26 mouse cellular contexts compared by ENCODE assay signal in genomic region chr17:28131156-28131555, GRCm38 (mm10). TPM values are rescaled to one million over a fixed set of nuclear protein-coding genes. Genes with fewer than 3 reads are reported as not detected.
A peak's percentile ranks its signal among the peaks of the same experiment; 100 is the strongest.
DNase-seq lines count a peak whose midpoint lies in the region; ATAC-seq and TF ChIP-seq lines count a peak whose summit lies in the region.
"Had no signal": no experiment of that assay in that cellular context is flagged by ENCODE, and none has a peak within 500 bp of the region (broad histone marks: within the 10 kb centered on the region; RNA-seq: fewer than 3 reads in every experiment).

No protein-coding gene starts in this region.

- no peak overlapping the region for H3K9ac ChIP-seq in heart, embryonic 14.5 days (ENCODE audit: low read length)
- no peak overlapping the region for H3K9ac ChIP-seq in heart, embryonic 11.5 days (ENCODE audit: low read depth, low read length)
- no peak overlapping the region for H3K9ac ChIP-seq in midbrain, embryonic 13.5 days (replicated peaks)
- H3K9ac ChIP-seq in midbrain, embryonic 16.5 days (ENCODE audit: low read depth, low read length), result no peak overlapping the region
- 0 out of 2 replicates have a peak overlapping the region, but pooled peaks have one; percentile 31 for H3K9ac ChIP-seq in limb, embryonic 12.5 days (replicated peaks)
- H3K9ac ChIP-seq: forebrain, embryonic 13.5 days; hindbrain, embryonic 14.5 days; intestine, embryonic 15.5 days; liver, postnatal 0 days; stomach, embryonic 15.5 days had no signal

- peaks cover 2 to 3% of the 10 kb centered on the region in 2 experiments for H3K4me1 ChIP-seq in heart, embryonic 14.5 days (ENCODE audit: control insufficient read depth in 2 of 2, insufficient read depth in 2 of 2, low read length in 2 of 2)
- peaks cover 2% of the 10 kb centered on the region for H3K4me1 ChIP-seq in heart, embryonic 11.5 days (ENCODE audit: control insufficient read depth, insufficient read depth, low read length)
- H3K4me1 ChIP-seq in midbrain, embryonic 13.5 days (replicated peaks), result peaks cover 16% of the 10 kb centered on the region
- H3K4me1 ChIP-seq in midbrain, embryonic 16.5 days (ENCODE audit: control insufficient read depth, insufficient read depth, low read length), result peaks cover 2% of the 10 kb centered on the region; the same call in 1 of the 2 replicates
- H3K4me1 ChIP-seq in limb, embryonic 12.5 days (replicated peaks), result peaks cover 2% of the 10 kb centered on the region
- H3K4me1 ChIP-seq in lung, adult 2 months (ENCODE audit: control insufficient read depth, insufficient read depth, low read length), result no peaks in the 10 kb centered on the region
- H3K4me1 ChIP-seq: stomach, embryonic 15.5 days had no signal

- TF ChIP-seq POLR2A in lung, adult 2 months (IDR thresholded peaks at IDR 0.05; ENCODE audit: borderline replicate concordance, extremely low read depth, low read depth, low read length), result no peak

- no peak overlapping the region for H3K4me2 ChIP-seq in heart, embryonic 14.5 days (ENCODE audit: low read length)
- no peak overlapping the region for H3K4me2 ChIP-seq in heart, embryonic 11.5 days
- H3K4me2 ChIP-seq in midbrain, embryonic 13.5 days (replicated peaks), result no peak overlapping the region
- no peak overlapping the region for H3K4me2 ChIP-seq in midbrain, embryonic 16.5 days (ENCODE audit: low read length)
- no peak overlapping the region for H3K4me2 ChIP-seq in limb, embryonic 12.5 days
- H3K4me2 ChIP-seq: forebrain, embryonic 13.5 days; hindbrain, embryonic 14.5 days; intestine, embryonic 15.5 days; liver, embryonic 11.5 days; stomach, embryonic 15.5 days had no signal

- no peak for DNase-seq in lung, adult 2 months
- DNase-seq: adrenal gland, postnatal 25 days; cerebellum, adult 8-10 months; cerebellum, postnatal 36 days; gastrocnemius, postnatal 10 days; heart, postnatal 10 days; kidney, adult 8-10 months; left cerebral cortex, postnatal 4 days; liver, postnatal 0 days; lung, postnatal 14 days; thymus, adult 2 months; thymus, postnatal 4 days had no signal

- 0 out of 2 replicates have a peak, but pooled peaks cover 3% of the 10 kb centered on the region for H3K27me3 ChIP-seq in heart, embryonic 14.5 days (ENCODE audit: control insufficient read depth, insufficient read depth, low read length)
- H3K27me3 ChIP-seq in heart, embryonic 11.5 days (ENCODE audit: control insufficient read depth, insufficient read depth, low read length), result 0 out of 2 replicates have a peak, but pooled peaks cover 3% of the 10 kb centered on the region
- peaks cover 10% of the 10 kb centered on the region; the same call in 1 of the 2 replicates for H3K27me3 ChIP-seq in midbrain, embryonic 13.5 days
- no peaks in the 10 kb centered on the region for H3K27me3 ChIP-seq in midbrain, embryonic 16.5 days (ENCODE audit: control insufficient read depth, insufficient read depth, low read depth, low read length)
- no peaks in the 10 kb centered on the region; the same call in 1 of the 2 replicates for H3K27me3 ChIP-seq in limb, embryonic 12.5 days
- H3K27me3 ChIP-seq: intestine, embryonic 15.5 days; stomach, embryonic 15.5 days had no signal

- TF ChIP-seq CTCF in lung, adult 2 months (IDR thresholded peaks at IDR 0.05; ENCODE audit: insufficient read depth, low read length), result no peak

- H3K4me3 ChIP-seq in heart, embryonic 14.5 days (ENCODE audit: control insufficient read depth in 1 of 2, insufficient read depth in 1 of 2, low read depth in 1 of 2, low read length in 2 of 2), result no peak overlapping the region
- no peak overlapping the region for H3K4me3 ChIP-seq in heart, embryonic 11.5 days (ENCODE audit: low read depth, low read length)
- no peak overlapping the region for H3K4me3 ChIP-seq in midbrain, embryonic 13.5 days (replicated peaks)
- no peak overlapping the region for H3K4me3 ChIP-seq in midbrain, embryonic 16.5 days (ENCODE audit: low read depth, low read length)
- no peak overlapping the region for H3K4me3 ChIP-seq in limb, embryonic 12.5 days (replicated peaks)
- no peak overlapping the region for H3K4me3 ChIP-seq in lung, adult 2 months (replicated peaks; ENCODE audit: extremely low read depth, low read depth, low read length)
- H3K4me3 ChIP-seq: forebrain, embryonic 13.5 days; heart, embryonic 10.5 days; intestine, embryonic 15.5 days; stomach, embryonic 15.5 days had no signal

- ATAC-seq in heart, embryonic 14.5 days (ENCODE audit: insufficient number of reproducible peaks, insufficient read depth, low FRiP score, low read depth), result peak; percentile 19; the same call in 1 of the 2 replicates
- ATAC-seq in heart, embryonic 11.5 days (replicated peaks; ENCODE audit: insufficient number of reproducible peaks, low FRiP score, low TSS enrichment), result no peak
- ATAC-seq in midbrain, embryonic 13.5 days, result no peak
- ATAC-seq in midbrain, embryonic 16.5 days, result no peak
- no peak for ATAC-seq in limb, embryonic 12.5 days (ENCODE audit: insufficient number of reproducible peaks, insufficient read depth, low FRiP score, low TSS enrichment, low read depth)
- no peak for ATAC-seq in monocyte, adult 5-6 weeks (replicated peaks; ENCODE audit: insufficient number of reproducible peaks, low FRiP score, low TSS enrichment, poor library complexity, severe bottlenecking)
- ATAC-seq: forebrain, embryonic 13.5 days; intestine, embryonic 15.5 days; liver, postnatal 0 days had no signal

- no peaks in the 10 kb centered on the region for H3K9me3 ChIP-seq in heart, embryonic 14.5 days (ENCODE audit: control insufficient read depth, low read length)
- H3K9me3 ChIP-seq in heart, embryonic 11.5 days (replicated peaks; ENCODE audit: control insufficient read depth, low read length), result no peaks in the 10 kb centered on the region
- no peaks in the 10 kb centered on the region for H3K9me3 ChIP-seq in midbrain, embryonic 13.5 days
- no peaks in the 10 kb centered on the region for H3K9me3 ChIP-seq in midbrain, embryonic 16.5 days (replicated peaks; ENCODE audit: control insufficient read depth, low read length, poor library complexity, severe bottlenecking)
- no peaks in the 10 kb centered on the region for H3K9me3 ChIP-seq in limb, embryonic 12.5 days
- H3K9me3 ChIP-seq: forebrain, embryonic 13.5 days; heart, embryonic 10.5 days; intestine, embryonic 15.5 days; stomach, embryonic 15.5 days had no signal

- H3K36me3 ChIP-seq in heart, embryonic 14.5 days (ENCODE audit: control insufficient read depth, insufficient read depth, low read length), result no peaks in the 10 kb centered on the region
- H3K36me3 ChIP-seq in heart, embryonic 11.5 days (ENCODE audit: control insufficient read depth, insufficient read depth, low read length), result no peaks in the 10 kb centered on the region
- H3K36me3 ChIP-seq in midbrain, embryonic 13.5 days, result no peaks in the 10 kb centered on the region
- no peaks in the 10 kb centered on the region for H3K36me3 ChIP-seq in midbrain, embryonic 16.5 days (ENCODE audit: control insufficient read depth, insufficient read depth, low read length)
- H3K36me3 ChIP-seq in limb, embryonic 12.5 days, result no peaks in the 10 kb centered on the region
- H3K36me3 ChIP-seq: heart, embryonic 10.5 days; intestine, embryonic 15.5 days; stomach, embryonic 15.5 days had no signal

- no peak overlapping the region for H3K27ac ChIP-seq in heart, embryonic 14.5 days (replicated peaks in 1 of 2; ENCODE audit: control insufficient read depth in 1 of 2, insufficient read depth in 1 of 2, low read depth in 2 of 2, low read length in 2 of 2)
- H3K27ac ChIP-seq in heart, embryonic 11.5 days (ENCODE audit: low read depth, low read length), result no peak overlapping the region
- H3K27ac ChIP-seq in midbrain, embryonic 13.5 days, result 0 out of 2 replicates have a peak overlapping the region, but pooled peaks have one; percentile 20
- H3K27ac ChIP-seq in midbrain, embryonic 16.5 days (ENCODE audit: low read length), result no peak overlapping the region
- peak overlapping the region; percentile 23; the same call in 1 of the 2 replicates for H3K27ac ChIP-seq in limb, embryonic 12.5 days
- H3K27ac ChIP-seq: forebrain, embryonic 13.5 days; heart, embryonic 10.5 days; hindbrain, embryonic 14.5 days; intestine, embryonic 15.5 days; stomach, embryonic 15.5 days had no signal

RNA-seq across cellular contexts. Expression of gene Scube3, which starts 10.8 kb away (rescaled TPM):
- 0.53 and 1.4 TPM in 2 replicates for polyA plus RNA-seq in heart, embryonic 14.5 days (2014; fragmentation: Nextera tagmentation; extraction: Ambion mirVana)
- 1.7 and 2.3 TPM in 2 replicates for polyA plus RNA-seq in heart, embryonic 11.5 days (2014; fragmentation: Nextera tagmentation; extraction: Ambion mirVana)
- polyA plus RNA-seq in midbrain, embryonic 13.5 days (2015; fragmentation: Nextera tagmentation; extraction: Ambion mirVana), result 5.6 and 6.1 TPM in 2 replicates
- 5.4 and 5.8 TPM in 2 replicates for polyA plus RNA-seq in midbrain, embryonic 16.5 days (2015; fragmentation: Nextera tagmentation; extraction: Ambion mirVana)
- 8.7 and 12.0 TPM in 2 replicates for polyA plus RNA-seq in limb, embryonic 12.5 days (2016; fragmentation: Nextera tagmentation; extraction: Ambion mirVana)
- under 0.01 TPM in 1 of 3 replicates, not detected in the others for total RNA-seq in monocyte, adult 5-6 weeks (2017)
- 3.1 and 3.6 TPM in 2 replicates for polyA plus RNA-seq in lung, adult 2 months (2012; rRNA removed)
- total RNA-seq: granulocyte monocyte progenitor cell, adult 5-6 weeks; megakaryocyte-erythroid progenitor cell, adult 5-6 weeks had no signal

RNA-seq across cellular contexts. Expression of gene Zfp523, which starts 45.8 kb away (rescaled TPM):
- polyA plus RNA-seq in heart, embryonic 14.5 days (2014; fragmentation: Nextera tagmentation; extraction: Ambion mirVana), result 19.2 and 23.0 TPM in 2 replicates
- polyA plus RNA-seq in heart, embryonic 11.5 days (2014; fragmentation: Nextera tagmentation; extraction: Ambion mirVana), result 19.5 and 21.0 TPM in 2 replicates
- 44.2 and 45.6 TPM in 2 replicates for polyA plus RNA-seq in midbrain, embryonic 13.5 days (2015; fragmentation: Nextera tagmentation; extraction: Ambion mirVana)
- 40.4 and 42.1 TPM in 2 replicates for polyA plus RNA-seq in midbrain, embryonic 16.5 days (2015; fragmentation: Nextera tagmentation; extraction: Ambion mirVana)
- polyA plus RNA-seq in limb, embryonic 12.5 days (2016; fragmentation: Nextera tagmentation; extraction: Ambion mirVana), result 51.9 and 54.9 TPM in 2 replicates
- total RNA-seq in monocyte, adult 5-6 weeks (2017), result 1.3 to 6.9 TPM (median 5.1 TPM) in 3 replicates
- 69.0 and 75.8 TPM in 2 replicates for polyA plus RNA-seq in lung, adult 2 months (2012; rRNA removed)

RNA-seq across cellular contexts. Expression of gene Tcp11, which starts 50.7 kb away (rescaled TPM):
- 0.31 and 0.45 TPM in 2 replicates for polyA plus RNA-seq in heart, embryonic 14.5 days (2014; fragmentation: Nextera tagmentation; extraction: Ambion mirVana)
- 0.34 and 0.49 TPM in 2 replicates for polyA plus RNA-seq in heart, embryonic 11.5 days (2014; fragmentation: Nextera tagmentation; extraction: Ambion mirVana)
- 1.6 and 2.0 TPM in 2 replicates for polyA plus RNA-seq in midbrain, embryonic 13.5 days (2015; fragmentation: Nextera tagmentation; extraction: Ambion mirVana)
- 2.0 TPM in 2 replicates for polyA plus RNA-seq in midbrain, embryonic 16.5 days (2015; fragmentation: Nextera tagmentation; extraction: Ambion mirVana)
- polyA plus RNA-seq in limb, embryonic 12.5 days (2016; fragmentation: Nextera tagmentation; extraction: Ambion mirVana), result 1.2 and 1.4 TPM in 2 replicates
- 1.6 to 2.7 TPM (median 2.3 TPM) in 3 replicates for total RNA-seq in monocyte, adult 5-6 weeks (2017)
- 13.4 and 16.9 TPM in 2 replicates for polyA plus RNA-seq in lung, adult 2 months (2012; rRNA removed)
- total RNA-seq: adrenal gland, postnatal 25 days; gastrocnemius, postnatal 10 days had no signal

Comparison
In these comparisons a context has a peak if more than half of its experiments do, and no peak if none do; other contexts are left out.
1. H3K27ac ChIP-seq: peak in midbrain, embryonic 13.5 days (single experiment) and limb, embryonic 12.5 days (single experiment); none in heart, embryonic 14.5 days (0 of 2), heart, embryonic 11.5 days (single experiment) and midbrain, embryonic 16.5 days (single experiment).